Comparison of ENCODE assay signal across 16 mouse cellular contexts in genomic region chr4:84228551-84228950, GRCm38 (mm10).
"Had no signal": no experiment of that assay in that cellular context is flagged by ENCODE, and none has a peak within 500 bp of the region (broad histone marks: within the 10 kb centered on the region; RNA-seq: fewer than 3 reads in every experiment).

No protein-coding gene starts in this region.

- H3K27me3 ChIP-seq: neural tube, embryonic 13.5 days; neural tube, embryonic 15.5 days; stomach, embryonic 15.5 days had no signal

- H3K36me3 ChIP-seq: neural tube, embryonic 13.5 days; neural tube, embryonic 15.5 days; stomach, embryonic 15.5 days had no signal

- H3K4me2 ChIP-seq: neural tube, embryonic 13.5 days; neural tube, embryonic 15.5 days; stomach, embryonic 15.5 days had no signal

- H3K4me1 ChIP-seq: neural tube, embryonic 13.5 days; neural tube, embryonic 15.5 days; stomach, embryonic 15.5 days had no signal

- DNase-seq: retina, postnatal 1 day; right cerebral cortex, adult 18-20 months; right cerebral cortex, postnatal 14 days; right cerebral cortex, postnatal 25 days; right cerebral cortex, postnatal 4 days; spleen, adult 18-20 months; thymus, adult 18-20 months; thymus, adult 2 months; thymus, postnatal 14 days; thymus, postnatal 25 days; thymus, postnatal 36 days; thymus, postnatal 4 days had no signal

- H3K9me3 ChIP-seq: neural tube, embryonic 13.5 days; neural tube, embryonic 15.5 days; stomach, embryonic 15.5 days had no signal

- H3K9ac ChIP-seq: neural tube, embryonic 13.5 days; neural tube, embryonic 15.5 days; stomach, embryonic 15.5 days had no signal

- H3K4me3 ChIP-seq: neural tube, embryonic 13.5 days; neural tube, embryonic 15.5 days; stomach, embryonic 15.5 days had no signal

- H3K27ac ChIP-seq: neural tube, embryonic 13.5 days; neural tube, embryonic 15.5 days; stomach, embryonic 15.5 days; stomach, postnatal 0 days had no signal
